Mouse (Mus musculus): Measurements from ENCODE around the gene Mettl24. TPM values are rescaled to one million over a fixed set of nuclear protein-coding genes. Genes with fewer than 3 reads are reported as not detected.
A peak's percentile ranks its signal among the peaks of the same experiment; 100 is the strongest.
"Not testable (repeated sequence)": the region's sequence is repeated elsewhere in the genome, so short reads cannot be mapped to it uniquely, and the experiment has no call there.

Gene Mettl24
- total RNA-seq, 2 experiments from 2014 or later: 0.46 to 0.86 TPM

DNA sequence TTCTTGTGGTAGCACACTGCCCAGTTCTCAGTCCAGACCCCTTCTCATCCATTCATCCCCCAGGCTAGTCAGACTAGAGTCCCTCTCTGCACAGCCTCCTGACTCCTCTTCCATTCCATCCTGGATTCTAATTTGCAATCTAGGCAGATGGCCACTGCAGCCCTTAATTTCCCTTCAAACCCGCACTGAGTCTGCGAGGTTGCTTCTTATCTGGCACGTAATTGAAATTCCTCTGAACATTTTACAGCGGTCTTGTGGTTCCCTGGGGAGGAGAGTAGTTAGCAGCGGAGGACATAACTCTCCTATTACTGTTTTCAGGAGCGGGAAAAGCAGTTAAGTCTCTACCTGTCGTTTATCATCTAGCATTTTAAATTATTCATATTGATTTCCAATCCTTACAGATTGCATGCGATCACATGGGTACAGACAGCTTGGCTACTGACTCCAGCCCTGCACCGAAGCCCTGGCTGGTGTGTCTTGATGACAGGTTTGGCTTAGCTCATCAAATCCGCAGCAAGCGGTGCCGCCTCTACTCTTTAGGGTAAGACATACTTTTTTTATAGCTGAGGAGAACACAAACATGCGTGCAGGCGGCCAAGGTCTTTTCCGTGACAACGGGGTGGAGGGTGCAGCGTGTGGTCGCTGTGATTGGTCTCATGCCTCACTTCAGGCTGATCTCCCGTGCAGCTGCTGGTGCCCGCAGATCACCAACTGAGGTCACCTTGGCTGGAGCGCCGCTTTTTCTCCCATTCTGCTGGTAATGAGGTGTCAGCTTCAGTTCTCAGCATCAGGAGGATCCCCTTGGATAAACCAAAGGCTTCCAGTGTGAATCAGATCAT, 54.4 kb downstream of the Mettl24 start:
- no peak for DNase-seq

DNA sequence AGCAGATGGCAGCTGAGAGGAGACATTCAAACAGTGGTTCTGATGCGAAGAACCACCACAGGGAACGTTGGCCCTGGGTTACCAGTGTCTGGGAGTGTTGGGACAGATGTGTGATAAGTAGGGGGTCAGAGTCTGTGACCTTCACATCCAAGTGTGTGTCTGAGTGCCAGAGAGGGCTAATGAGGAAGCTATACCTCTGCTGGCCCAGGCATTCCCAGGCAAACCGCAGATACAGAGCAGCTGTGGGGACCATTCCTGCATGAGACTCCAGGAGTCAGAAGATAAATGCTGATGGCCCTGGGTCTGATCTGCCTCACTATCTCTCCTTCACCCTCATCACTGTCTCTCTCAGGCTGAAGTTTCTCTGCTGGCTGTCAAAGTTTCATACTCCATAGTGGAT, 57.6 kb downstream of the Mettl24 start:
- DNase-seq: no peak

GRCm38 (mm10) chr10:40750293-40751047, 67.4 kb downstream of the Mettl24 start:
- DNase-seq: no peak

DNA sequence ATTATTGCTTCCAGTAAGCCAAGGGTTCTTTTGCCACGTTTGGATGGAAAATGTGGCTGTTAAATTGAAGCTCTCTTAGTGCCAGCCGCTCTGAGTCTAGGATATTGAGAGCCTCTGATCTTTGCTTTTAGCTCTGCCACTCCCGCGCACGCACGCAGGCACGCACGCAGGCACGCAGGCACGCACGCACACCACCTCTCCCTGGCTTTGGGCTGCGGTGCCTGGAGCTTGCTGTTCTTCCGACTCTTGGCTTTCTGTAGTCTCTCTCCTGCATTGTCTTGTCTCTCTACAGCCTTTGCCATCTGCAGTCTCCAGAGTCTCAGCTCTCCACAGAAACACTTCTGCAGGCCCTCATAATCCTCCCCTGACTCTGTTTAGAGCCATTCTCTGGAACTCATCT, 68.1 kb downstream of the Mettl24 start:
- no peak for DNase-seq

DNA sequence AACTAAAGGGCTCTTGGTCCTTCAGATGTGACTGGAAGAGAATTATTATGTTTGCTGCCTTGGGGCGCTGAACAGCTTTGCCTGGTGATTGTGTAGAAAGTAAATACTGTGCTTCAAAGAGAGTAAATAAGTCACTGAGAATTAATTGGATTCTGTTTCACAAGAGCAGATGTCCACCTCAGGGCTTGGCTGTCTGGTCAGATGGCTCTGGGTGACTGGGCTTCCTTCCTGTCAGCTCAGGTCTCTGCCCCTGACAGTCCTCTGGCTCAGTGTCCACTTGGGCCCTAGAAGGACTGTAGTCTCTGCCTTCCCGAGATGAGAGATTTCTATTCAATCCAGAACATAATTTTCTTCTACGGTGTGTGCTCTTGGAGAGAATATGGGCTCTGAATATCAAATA, 70.0 kb downstream of the Mettl24 start:
- no peak for DNase-seq

DNA sequence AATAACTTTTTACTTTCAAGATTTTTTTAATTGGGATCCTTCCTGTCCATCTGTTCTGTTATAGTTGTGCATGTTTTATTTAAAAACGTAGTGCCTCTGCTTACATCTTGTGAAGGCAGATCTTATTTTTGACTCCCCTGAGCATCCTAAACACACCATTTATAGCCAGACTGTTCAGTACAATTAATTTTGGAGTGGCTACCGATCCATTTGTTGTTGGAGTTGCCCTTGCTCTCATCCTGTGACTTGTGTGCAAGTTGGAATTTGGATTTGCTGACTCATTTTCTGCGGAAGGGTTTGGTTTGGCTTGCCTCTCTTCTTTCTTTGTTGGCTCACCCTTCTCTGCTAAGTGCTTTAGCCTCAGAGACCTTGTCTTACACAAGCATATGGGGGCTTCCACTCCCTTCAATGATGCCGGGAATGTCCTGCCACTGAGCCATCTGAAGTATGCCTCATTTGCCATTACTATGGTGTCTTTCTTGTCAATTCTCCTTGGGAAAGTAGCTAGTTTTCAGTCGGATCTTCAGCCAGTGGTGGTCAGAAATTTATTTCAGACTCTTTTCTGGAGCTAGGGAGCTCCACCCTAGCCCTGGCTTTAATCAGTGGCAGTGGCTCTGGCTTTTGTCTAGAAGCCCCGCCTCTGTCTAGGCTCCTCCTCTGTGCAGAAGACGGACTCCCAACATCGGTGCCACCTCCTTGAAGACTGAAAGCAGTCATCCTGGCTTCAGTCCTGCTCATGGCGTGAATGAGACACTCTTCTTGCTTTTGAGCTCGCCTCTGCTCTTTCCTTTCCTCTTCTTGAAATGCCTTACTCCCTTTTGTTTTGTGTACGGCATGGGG, 75.3 kb downstream of the Mettl24 start:
- DNase-seq: peak; percentile 14

DNA sequence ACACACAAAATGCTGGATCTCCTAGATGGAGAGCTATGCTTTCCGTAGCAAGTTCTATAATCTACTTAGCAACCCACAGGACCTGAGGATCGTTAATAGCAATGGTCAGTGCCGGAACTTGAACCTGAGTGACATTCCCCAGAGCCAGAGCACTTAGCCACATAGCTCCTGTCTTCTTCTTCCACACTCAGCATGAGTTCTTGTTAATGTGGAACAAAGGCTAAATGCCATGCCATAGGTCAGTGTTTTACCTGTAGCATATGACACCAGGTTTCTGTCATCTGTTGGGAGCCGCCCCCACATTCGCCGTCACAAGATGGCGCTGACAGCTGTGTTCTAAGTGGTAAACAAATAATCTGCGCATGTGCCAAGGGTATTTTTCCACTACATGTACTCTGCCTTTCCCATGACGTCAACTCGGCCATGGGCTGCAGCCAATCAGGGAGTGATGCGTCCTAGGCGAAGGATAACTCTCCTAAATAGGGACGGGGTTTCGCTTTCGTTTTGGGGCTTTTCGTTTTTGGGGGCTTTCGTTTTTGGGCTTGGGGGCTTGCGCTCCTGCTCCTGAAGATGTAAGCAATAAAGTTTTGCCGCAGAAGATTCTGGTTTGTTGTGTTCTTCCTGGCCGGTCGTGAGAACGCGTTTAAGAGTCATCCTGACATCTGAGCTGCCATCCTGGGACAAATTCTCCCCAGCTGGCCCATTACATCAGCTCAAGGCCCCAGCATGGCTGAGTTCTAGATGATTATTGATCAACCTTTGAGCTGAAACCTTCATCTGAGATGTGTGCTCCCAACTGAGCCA, 76.5 kb downstream of the Mettl24 start:
- not testable (repeated sequence) for DNase-seq

DNA sequence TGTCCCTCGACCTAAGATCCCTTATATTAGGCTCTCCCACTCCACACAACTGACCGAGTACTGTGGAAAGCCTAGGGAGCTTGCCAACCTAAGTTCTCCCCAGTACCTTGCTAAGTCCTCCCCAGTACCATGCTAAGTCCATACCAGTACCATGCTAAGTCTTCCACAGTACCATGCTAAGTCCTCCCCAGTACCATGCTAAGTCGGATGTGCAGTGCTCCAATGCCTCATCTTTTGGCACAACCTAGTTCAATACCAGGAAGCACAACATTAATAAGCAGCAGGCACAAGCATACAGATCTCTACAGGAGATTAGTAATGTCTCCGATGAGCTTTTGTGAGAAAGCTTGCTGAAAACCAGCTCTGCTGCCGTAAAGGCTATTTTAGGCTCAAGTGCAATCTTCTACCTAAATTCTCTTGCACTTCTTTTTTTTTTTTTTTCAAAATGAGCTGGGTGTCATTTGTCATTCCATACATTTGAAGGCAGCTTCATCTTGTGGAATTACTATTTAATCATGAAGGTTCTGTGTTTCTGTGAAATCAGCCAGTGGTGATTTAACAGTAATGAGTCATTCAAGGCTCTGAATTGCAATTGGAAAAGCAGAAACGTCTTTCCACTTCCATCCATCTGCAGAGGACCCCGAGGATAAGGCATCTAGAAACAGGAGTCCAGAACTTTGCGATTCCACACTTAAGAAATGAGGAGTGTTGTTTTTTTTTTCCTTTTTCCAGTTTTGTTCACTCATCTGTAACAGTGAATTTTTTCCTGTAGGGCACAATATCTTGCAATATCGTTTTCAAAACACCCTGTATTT, 77.3 kb downstream of the Mettl24 start:
- DNase-seq: no peak

- DNase-seq: no peak
Observed at GRCm38 (mm10) chr10:40761010-40761752, 78.1 kb downstream of the Mettl24 start.

DNA sequence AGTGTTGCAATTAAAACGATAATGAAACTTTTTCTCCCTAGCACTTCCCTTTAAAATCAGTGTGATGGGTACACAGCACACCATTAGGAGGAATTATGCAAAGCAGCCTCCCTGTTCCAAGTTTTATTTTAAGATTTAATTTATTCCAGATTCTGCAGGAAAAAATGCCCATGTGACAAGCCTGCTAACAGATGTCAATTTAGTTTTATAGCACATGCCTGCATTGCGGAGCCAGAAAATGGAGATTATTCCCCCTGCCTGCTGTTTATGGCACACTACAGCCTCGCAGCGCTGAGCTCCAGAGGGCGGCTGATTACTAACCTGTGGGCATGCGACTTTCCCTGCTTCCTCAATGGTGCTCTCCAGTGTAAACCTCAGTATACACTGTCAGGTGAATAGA, 79.5 kb downstream of the Mettl24 start:
- no peak for DNase-seq

DNA sequence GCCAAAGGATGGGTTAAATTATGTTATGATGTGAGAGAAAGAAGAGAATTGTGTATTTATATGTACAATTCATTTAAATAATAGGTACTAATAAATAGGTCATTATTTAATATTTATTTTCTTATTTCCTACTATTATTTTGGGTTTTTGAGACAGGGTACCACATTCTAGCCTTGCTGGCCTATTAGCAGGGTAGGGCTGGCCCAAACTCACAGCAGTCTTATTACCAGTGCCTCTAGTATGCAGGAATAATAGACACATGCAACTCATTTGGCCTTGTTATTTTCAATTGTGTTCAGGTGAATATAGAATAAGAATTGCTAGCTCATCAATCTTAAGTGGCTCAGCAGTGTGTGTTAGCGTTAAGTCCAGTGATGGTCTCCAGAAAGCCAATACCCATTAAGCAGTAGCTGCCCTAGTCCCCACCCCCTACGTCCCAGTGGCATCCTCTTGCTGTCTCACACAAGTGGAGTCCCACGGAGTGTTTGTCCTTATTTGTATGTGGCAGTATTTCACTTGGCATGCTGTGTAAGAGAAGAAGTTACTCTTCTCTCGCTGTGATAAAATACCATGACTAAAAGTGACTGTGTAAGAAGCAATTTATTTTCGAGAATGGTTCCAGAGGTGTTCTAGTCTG, 80.1 kb downstream of the Mettl24 start:
- DNase-seq: no peak

GRCm38 (mm10) chr10:40772266-40772665, 89.2 kb downstream of the Mettl24 start:
- no peak for DNase-seq

- no peak for DNase-seq
Observed at GRCm38 (mm10) chr10:40775151-40775550, 92.1 kb downstream of the Mettl24 start.

GRCm38 (mm10) chr10:40775655-40776054, 92.6 kb downstream of the Mettl24 start:
- DNase-seq: no peak

- no peak for DNase-seq
Observed at GRCm38 (mm10) chr10:40777171-40777570, 94.1 kb downstream of the Mettl24 start.

- DNase-seq: no peak
Observed at GRCm38 (mm10) chr10:40778472-40778871, 95.4 kb downstream of the Mettl24 start.

- no peak for DNase-seq
Observed at GRCm38 (mm10) chr10:40790406-40790805, 107.3 kb downstream of the Mettl24 start.

DNA sequence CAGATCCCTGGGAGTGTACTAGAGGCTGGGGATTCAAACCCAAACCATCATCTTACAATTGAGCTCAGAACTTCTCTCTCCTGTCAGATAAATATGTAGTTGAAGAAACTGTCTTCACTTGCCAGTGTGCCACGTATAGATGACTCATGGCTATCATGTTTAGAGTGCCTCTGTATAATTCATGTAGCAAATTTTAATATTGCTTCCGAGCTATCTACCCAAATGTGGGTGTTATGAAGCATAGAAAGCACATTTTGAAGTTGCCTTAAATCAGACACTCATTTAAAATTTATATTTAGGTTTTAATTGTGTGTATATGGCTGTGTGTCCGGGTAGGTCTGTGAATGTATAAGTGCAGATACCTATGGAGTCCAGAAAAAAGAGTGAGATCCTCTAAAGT, 109.0 kb downstream of the Mettl24 start:
- DNase-seq: no peak

DNA sequence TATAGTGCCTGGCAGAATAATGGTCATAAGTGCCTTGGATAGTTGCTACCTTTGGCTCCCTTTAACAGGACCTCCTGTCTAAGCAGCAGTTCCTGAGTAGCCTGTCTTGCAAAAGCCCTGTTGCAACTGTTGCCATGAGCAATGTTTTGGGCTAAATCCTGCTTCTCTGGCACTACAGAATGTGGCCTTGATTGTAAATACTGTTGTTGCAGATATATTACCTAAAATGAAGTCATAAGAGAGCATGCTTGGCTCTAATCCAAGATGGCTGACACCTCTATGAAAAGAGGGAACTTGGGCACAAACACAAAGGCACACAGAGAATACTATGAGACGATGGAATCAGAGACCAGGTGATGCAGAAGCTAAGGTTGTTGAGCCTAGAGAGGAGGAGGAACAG, 122.1 kb downstream of the Mettl24 start:
- DNase-seq: no peak

DNA sequence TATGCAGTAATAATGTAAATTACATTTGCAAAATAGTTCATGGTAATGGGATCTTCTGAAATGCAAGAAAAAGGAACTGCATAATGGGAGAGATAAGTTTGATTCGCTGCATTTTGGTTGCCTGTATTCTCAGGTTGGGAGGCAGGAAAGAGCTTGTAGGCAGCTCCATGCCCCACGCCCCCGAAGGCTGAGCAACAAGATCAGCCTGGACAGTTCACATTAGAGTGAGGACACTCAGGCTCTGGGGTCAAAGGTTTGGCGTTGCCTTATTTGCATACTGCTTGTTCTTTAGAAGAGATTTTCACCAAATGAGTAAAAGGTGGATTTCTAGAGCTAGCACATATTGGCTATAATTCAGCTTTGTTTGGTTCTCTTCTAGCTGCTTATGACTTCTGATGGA, 123.1 kb downstream of the Mettl24 start:
- no peak for DNase-seq

All from gastrocnemius, postnatal 25 days (tissue).